Mouse (Mus musculus) heart, embryonic 13.5 days (tissue): ENCODE measurements around the gene Rgs10. TPM values are rescaled to one million over a fixed set of nuclear protein-coding genes. Genes with fewer than 3 reads are reported as not detected.

Experiments
- ATAC-seq: fragments of 200-750 bp; cut with Nextera tagmentation; 2 replicates; pipeline ENCODE4 v1.8.0; 2017; ENCODE audit warnings: moderate TSS enrichment; ENCODE audit not compliant: insufficient number of reproducible peaks, low FRiP score, low TSS enrichment; ENCODE audit errors: extremely low read depth
- H3K27ac ChIP-seq: fragments of 300-500 bp; sonication (generic); replicated peaks from 2 replicates; pipeline ENCODE4 v1.5.1; 2015; ENCODE audit warnings: moderate library complexity, mild to moderate bottlenecking, inconsistent platforms
- H3K27me3 ChIP-seq: fragments of 300-500 bp; sonication (generic); replicated peaks from 2 replicates; pipeline ENCODE4 v1.6.1; 2015; ENCODE audit warnings: mild to moderate bottlenecking, inconsistent platforms
- H3K36me3 ChIP-seq: fragments of 300-500 bp; sonication (generic); 2 replicates; pipeline ENCODE4 v1.6.1; 2015; ENCODE audit warnings: mild to moderate bottlenecking, inconsistent platforms
- H3K4me1 ChIP-seq: fragments of 300-500 bp; sonication (generic); 2 replicates; pipeline ENCODE4 v1.6.1; 2015; ENCODE audit warnings: inconsistent platforms
- H3K4me2 ChIP-seq: fragments of 300-500 bp; sonication (generic); 2 replicates; pipeline ENCODE4 v1.6.1; 2015; ENCODE audit warnings: inconsistent platforms, mild to moderate bottlenecking, moderate library complexity
- H3K4me3 ChIP-seq: fragments of 300-500 bp; sonication (generic); 2 replicates; pipeline ENCODE4 v1.5.1; 2015; ENCODE audit warnings: moderate library complexity, mild to moderate bottlenecking, inconsistent platforms
- H3K9ac ChIP-seq: fragments of 300-500 bp; sonication (generic); 2 replicates; pipeline ENCODE4 v1.6.1; 2015; ENCODE audit warnings: inconsistent platforms, mild to moderate bottlenecking, moderate library complexity
- H3K9me3 ChIP-seq: fragments of 300-500 bp; sonication (generic); 2 replicates; pipeline ENCODE4 v1.6.1; 2016; ENCODE audit warnings: inconsistent platforms
- WGBS: fragments of 180-500 bp; shearing (Covaris S2); methylation state at CpG from one replicate; pipeline ENCODE4 v1.1.7; 2015; ENCODE audit warnings: mixed read lengths; 5-methylcytosine and 5-hydroxymethylcytosine counted together
- polyA plus RNA-seq: library from polyadenylated mRNA; unstranded; fragments of >200 nt; fragmentation: Nextera tagmentation; extraction: Ambion mirVana; gene quantifications from 2 replicates; pipeline ENCODE4 v1.2.1, GENCODE M21; 2015

Rgs10 gene
- polyA plus RNA-seq = 12.3 and 13.0 TPM in 2 replicates

DNA sequence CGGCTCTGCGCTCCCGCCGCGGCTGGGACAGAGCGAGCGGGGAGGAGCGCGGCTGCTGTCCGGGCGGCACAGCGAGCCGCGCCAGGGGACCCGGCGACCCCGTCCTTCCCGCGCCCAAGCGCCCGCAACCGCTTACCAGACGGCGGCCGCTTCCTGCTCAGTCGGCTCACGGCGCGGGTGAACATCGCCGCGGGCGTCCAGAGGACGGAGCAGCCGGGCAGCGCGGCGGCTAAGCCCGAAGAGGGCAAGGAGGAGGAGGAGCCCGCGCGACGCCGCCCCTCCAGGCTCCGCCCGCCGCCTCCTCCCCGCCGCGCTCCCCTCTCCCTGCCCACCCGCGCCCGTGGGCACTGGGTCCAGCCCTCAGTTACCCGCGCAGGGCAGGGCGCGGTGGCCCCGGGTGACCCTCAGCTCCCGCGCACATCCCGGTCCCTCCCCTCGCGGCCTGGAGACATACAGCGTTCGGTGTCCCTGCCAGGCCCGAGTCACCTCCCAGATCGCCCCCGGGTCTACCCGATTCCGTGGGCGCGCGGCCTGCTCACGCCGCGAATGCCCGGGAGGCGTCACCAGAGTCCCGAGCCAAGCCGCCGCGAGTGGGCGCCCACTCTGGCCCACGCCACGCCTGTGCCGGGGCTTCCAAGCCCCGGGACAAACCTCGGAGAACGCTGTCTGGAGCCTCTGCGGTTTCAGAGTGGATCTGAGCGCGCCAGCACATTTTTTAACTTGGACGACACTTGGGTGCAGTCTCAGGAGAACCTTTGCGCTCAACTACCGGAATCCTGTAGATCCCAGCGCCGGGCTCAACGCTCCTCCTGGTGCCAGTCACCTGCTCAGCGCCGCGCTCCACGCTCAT is at the start of gene Rgs10:
TSS of gene Rgs10 (minus strand) at position 829 of the 850 bp plus-strand sequence.
- Histone ChIP-seq H3K27ac (no peak within 1 kb of the TSS), H3K4me2 (peak within 1 kb of the TSS; percentile 100), H3K9ac (peak within 1 kb of the TSS; percentile 84), H3K4me3 (peak within 1 kb of the TSS; percentile 69), H3K36me3 (no peaks in the 10 kb centered on the region), H3K27me3 (peaks cover 60% of the 10 kb centered on the region), H3K4me1 (peaks cover 32% of the 10 kb centered on the region), H3K9me3 (no peaks in the 10 kb centered on the region)
- peak; percentile 38; the same call in 1 of the 2 replicates for ATAC-seq
- WGBS = under 1% methylated on average over 77 of the region's 102 CpGs

- peak overlapping the region; percentile 66 for H3K9ac ChIP-seq
- H3K4me3 ChIP-seq = peak overlapping the region; percentile 96
- H3K27ac ChIP-seq = no peak overlapping the region
- peak overlapping the region; percentile 93 for H3K4me2 ChIP-seq
- H3K4me1 ChIP-seq = peaks cover 28% of the 10 kb centered on the region
- H3K27me3 ChIP-seq = no peaks in the 10 kb centered on the region
- no peaks in the 10 kb centered on the region for H3K9me3 ChIP-seq
- WGBS = 57% methylated on average over 5 of the region's 5 CpGs
- no peaks in the 10 kb centered on the region for H3K36me3 ChIP-seq
- ATAC-seq = no peak
These were observed 43.8 kb upstream of the Rgs10 start for GRCm38 (mm10) chr7:128462406-128462805.

GRCm38 (mm10) chr7:128461285-128462215 is 43.0 kb upstream of the Rgs10 start, which contains the start of gene Tial1:
Gene Tial1 (minus strand): TSS chr7:128461717.
- Histone ChIP-seq H3K36me3 (no peaks in the 10 kb centered on the region), H3K4me3 (peak within 1 kb of the TSS; percentile 96), H3K27me3 (no peaks in the 10 kb centered on the region), H3K9ac (peak within 1 kb of the TSS; percentile 97), H3K4me1 (peaks cover 30% of the 10 kb centered on the region), H3K27ac (peak within 1 kb of the TSS; percentile 97), H3K9me3 (no peaks in the 10 kb centered on the region), H3K4me2 (peak within 1 kb of the TSS; percentile 93)
- peak; percentile 99 for ATAC-seq
- WGBS = under 1% methylated on average over 69 of the region's 69 CpGs

DNA sequence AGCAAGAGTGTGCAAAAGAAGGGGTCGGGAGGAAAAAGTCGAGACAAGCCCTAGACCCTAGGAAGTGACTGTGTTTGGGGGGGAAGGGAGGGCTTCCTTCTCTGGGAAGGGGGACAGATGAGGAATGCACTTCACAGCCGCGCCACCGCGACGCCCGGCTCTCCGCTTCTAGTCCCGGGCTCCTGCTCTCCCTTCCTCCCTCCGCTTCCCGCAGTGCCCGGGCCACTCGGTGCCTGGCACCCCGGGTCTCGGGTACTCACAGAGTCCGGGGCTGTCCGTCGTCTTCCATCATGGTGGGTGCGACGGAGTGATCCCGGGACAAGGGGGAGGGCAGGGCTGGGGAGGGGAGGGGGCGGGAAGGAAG is 42.3 kb upstream of the Rgs10 start:
- Histone ChIP-seq H3K4me3 (peak overlapping the region; percentile 96), H3K9me3 (no peaks in the 10 kb centered on the region), H3K4me2 (peak overlapping the region; percentile 93), H3K27ac (peak overlapping the region; percentile 97), H3K27me3 (no peaks in the 10 kb centered on the region), H3K4me1 (peaks cover 30% of the 10 kb centered on the region), H3K9ac (peak overlapping the region; percentile 97), H3K36me3 (no peaks in the 10 kb centered on the region)
- 0% methylated on average over 22 of the region's 23 CpGs for WGBS
- ATAC-seq = peak; percentile 7

DNA sequence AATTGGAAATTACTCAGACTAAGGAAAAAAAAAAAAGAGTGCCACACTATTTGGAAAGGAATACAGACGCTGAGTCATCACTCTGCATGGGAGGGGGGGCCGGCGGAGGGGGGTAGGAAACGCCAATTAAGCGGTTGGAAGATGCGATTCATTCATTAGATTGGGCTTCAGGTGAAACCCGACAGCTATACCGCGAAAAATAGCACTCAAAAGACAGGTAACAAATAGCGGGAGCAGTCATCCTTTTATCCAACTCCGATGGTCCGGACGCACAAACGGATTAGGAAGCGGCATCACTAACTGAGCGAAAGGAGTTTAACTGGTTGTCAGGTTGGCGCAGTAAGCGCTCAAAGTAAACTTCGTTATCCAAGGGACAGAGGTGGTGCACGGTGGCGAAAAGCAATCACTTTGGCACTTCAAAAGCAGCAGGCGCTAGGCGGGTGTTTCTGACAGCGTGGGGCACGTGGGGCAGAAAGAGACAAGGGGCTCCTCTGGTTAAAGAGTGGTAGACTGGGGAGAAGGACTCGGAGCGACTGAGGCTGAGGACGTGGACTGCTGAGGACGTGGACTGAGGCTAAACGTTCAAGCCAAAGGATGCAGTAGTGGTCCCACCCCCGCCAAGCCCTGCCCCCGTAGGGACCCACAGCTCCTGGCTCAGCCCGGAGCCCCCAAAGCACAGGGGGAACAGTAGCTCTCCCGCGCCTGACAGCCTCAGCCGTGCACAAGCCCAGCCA is 41.7 kb upstream of the Rgs10 start:
- Histone ChIP-seq H3K9ac (peak overlapping the region; percentile 97), H3K4me1 (peaks cover 30% of the 10 kb centered on the region), H3K36me3 (no peaks in the 10 kb centered on the region), H3K27me3 (no peaks in the 10 kb centered on the region), H3K9me3 (no peaks in the 10 kb centered on the region), H3K27ac (peak overlapping the region; percentile 97), H3K4me3 (peak overlapping the region; percentile 96), H3K4me2 (peak overlapping the region; percentile 93)
- ATAC-seq = no peak
- WGBS = under 1% methylated on average over 36 of the region's 36 CpGs

- 18% methylated on average over 4 of the region's 4 CpGs for WGBS
- no peaks in the 10 kb centered on the region for H3K9me3 ChIP-seq
- no peaks in the 10 kb centered on the region for H3K27me3 ChIP-seq
- H3K9ac ChIP-seq = peak overlapping the region; percentile 97
- H3K4me3 ChIP-seq = peak overlapping the region; percentile 96
- H3K27ac ChIP-seq = peak overlapping the region; percentile 97; the same call in 1 of the 2 replicates
- H3K4me1 ChIP-seq = peaks cover 30% of the 10 kb centered on the region
- ATAC-seq = no peak
- H3K36me3 ChIP-seq = peaks cover 2% of the 10 kb centered on the region
- peak overlapping the region; percentile 93 for H3K4me2 ChIP-seq
These were observed 41.2 kb upstream of the Rgs10 start for GRCm38 (mm10) chr7:128459791-128460130.

DNA sequence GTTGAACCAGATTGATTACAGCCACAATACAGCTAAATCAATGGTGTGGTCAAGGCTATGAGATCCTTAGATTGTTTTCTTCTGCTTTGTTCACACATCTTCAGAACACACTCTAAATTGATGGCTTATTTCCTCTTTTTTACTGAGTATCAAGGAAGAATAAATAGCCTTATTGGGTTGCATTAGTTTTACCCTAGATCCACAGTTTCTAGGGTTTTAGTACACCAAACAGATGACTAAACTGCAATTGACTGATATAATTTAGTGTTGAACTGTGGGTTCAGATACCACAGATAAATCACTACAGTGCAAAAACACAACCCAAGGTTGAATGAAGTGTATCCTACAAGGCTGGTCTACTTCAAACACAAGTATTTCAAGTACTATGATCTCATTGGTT is 39.5 kb upstream of the Rgs10 start:
- Histone ChIP-seq H3K4me1 (peaks cover 30% of the 10 kb centered on the region), H3K9ac (no peak overlapping the region), H3K36me3 (peaks cover 19% of the 10 kb centered on the region), H3K9me3 (no peaks in the 10 kb centered on the region), H3K27me3 (no peaks in the 10 kb centered on the region), H3K4me2 (no peak overlapping the region), H3K4me3 (no peak overlapping the region), H3K27ac (no peak overlapping the region)
- ATAC-seq = no peak

DNA sequence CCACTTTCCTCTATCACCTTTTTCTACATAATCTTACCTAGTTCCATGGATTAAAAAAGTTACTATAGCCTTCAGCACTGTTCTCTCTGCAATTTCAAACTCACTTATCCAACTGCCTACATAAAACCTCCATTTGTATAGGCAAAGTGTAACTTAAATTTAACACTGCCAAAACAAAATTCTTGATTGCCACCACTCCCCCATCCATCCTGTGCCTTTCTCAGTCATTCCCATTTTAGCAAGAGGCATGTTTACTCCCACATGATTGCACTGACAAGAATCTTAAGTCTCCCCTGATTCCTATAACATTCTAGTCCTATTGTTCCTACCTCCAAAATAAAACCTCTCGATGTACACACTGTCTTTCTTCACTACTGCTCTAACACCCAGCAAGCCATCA is 34.2 kb upstream of the Rgs10 start:
- H3K36me3 ChIP-seq = peaks cover 65% of the 10 kb centered on the region
- no peaks in the 10 kb centered on the region for H3K27me3 ChIP-seq
- H3K4me2 ChIP-seq = no peak overlapping the region
- ATAC-seq = no peak
- no peak overlapping the region for H3K9ac ChIP-seq
- no peak overlapping the region for H3K4me3 ChIP-seq
- 91% methylated on average over 1 of the region's 1 CpGs for WGBS
- H3K4me1 ChIP-seq = peaks cover 5% of the 10 kb centered on the region
- no peak overlapping the region for H3K27ac ChIP-seq
- H3K9me3 ChIP-seq = no peaks in the 10 kb centered on the region

GRCm38 (mm10) chr7:128440584-128440983 is 22.0 kb upstream of the Rgs10 start:
- 85% methylated on average over 2 of the region's 2 CpGs for WGBS
- no peaks in the 10 kb centered on the region for H3K4me1 ChIP-seq
- H3K36me3 ChIP-seq = peaks cover 55% of the 10 kb centered on the region
- no peak overlapping the region for H3K4me3 ChIP-seq
- H3K4me2 ChIP-seq = no peak overlapping the region
- H3K27ac ChIP-seq = no peak overlapping the region
- no peak overlapping the region for H3K9ac ChIP-seq
- H3K9me3 ChIP-seq = no peaks in the 10 kb centered on the region
- no peak for ATAC-seq
- no peaks in the 10 kb centered on the region for H3K27me3 ChIP-seq

- no peak overlapping the region for H3K9ac ChIP-seq
- H3K9me3 ChIP-seq = no peaks in the 10 kb centered on the region
- H3K4me2 ChIP-seq = no peak overlapping the region
- 92% methylated on average over 6 of the region's 6 CpGs for whole genome bisulfite sequencing
- no peaks in the 10 kb centered on the region for H3K27me3 ChIP-seq
- ATAC-seq = no peak
- H3K4me3 ChIP-seq = no peak overlapping the region
- peaks cover 41% of the 10 kb centered on the region for H3K36me3 ChIP-seq
- H3K4me1 ChIP-seq = no peaks in the 10 kb centered on the region
- H3K27ac ChIP-seq = no peak overlapping the region
These were observed 20.7 kb upstream of the Rgs10 start for GRCm38 (mm10) chr7:128439251-128439650.

GRCm38 (mm10) chr7:128438131-128438530 is 19.6 kb upstream of the Rgs10 start:
- Histone ChIP-seq H3K4me3 (no peak overlapping the region), H3K36me3 (peaks cover 31% of the 10 kb centered on the region), H3K4me1 (no peaks in the 10 kb centered on the region), H3K9me3 (no peaks in the 10 kb centered on the region), H3K27ac (no peak overlapping the region), H3K27me3 (no peaks in the 10 kb centered on the region), H3K9ac (no peak overlapping the region), H3K4me2 (no peak overlapping the region)
- no peak for ATAC-seq
